Mouse (Mus musculus): ENCODE results near the gene Ubr2.

Gene Ubr2

GRCm38 (mm10) chr17:47003305-47003704, 7.1 kb downstream of the Ubr2 start:
- DNase-seq (ENCODE audit: low spot score in 2 of 2) = no peak

- DNase-seq (ENCODE audit: low spot score in 2 of 2) = no peak
Observed at GRCm38 (mm10) chr17:47002401-47002800, 8.0 kb downstream of the Ubr2 start.

GRCm38 (mm10) chr17:46998840-46999239, 11.5 kb downstream of the Ubr2 start:
- DNase-seq (ENCODE audit: low spot score in 2 of 2) = no peak

- DNase-seq (ENCODE audit: low spot score in 2 of 2) = no peak
Observed at GRCm38 (mm10) chr17:46996484-46996883, 13.9 kb downstream of the Ubr2 start.

- no peak for DNase-seq (ENCODE audit: low spot score in 2 of 2)
Observed at GRCm38 (mm10) chr17:46995621-46996020, 14.7 kb downstream of the Ubr2 start.

- DNase-seq (ENCODE audit: low spot score in 2 of 2) = no peak
Observed at GRCm38 (mm10) chr17:46994641-46995398, 15.5 kb downstream of the Ubr2 start.

GRCm38 (mm10) chr17:46993625-46994024, 16.7 kb downstream of the Ubr2 start:
- DNase-seq (ENCODE audit: low spot score in 2 of 2) = no peak

- no peak for DNase-seq (ENCODE audit: low spot score in 2 of 2)
Observed at GRCm38 (mm10) chr17:46987631-46988030, 22.7 kb downstream of the Ubr2 start.

GRCm38 (mm10) chr17:46980050-46980449, 30.3 kb downstream of the Ubr2 start:
- no peak for DNase-seq (ENCODE audit: low spot score in 2 of 2)

GRCm38 (mm10) chr17:46975183-46975582, 35.2 kb downstream of the Ubr2 start:
- DNase-seq (ENCODE audit: low spot score in 2 of 2) = peak; percentile 38 to 77

- DNase-seq (ENCODE audit: low spot score in 2 of 2) = no peak
Observed at GRCm38 (mm10) chr17:46972603-46973002, 37.8 kb downstream of the Ubr2 start.

GRCm38 (mm10) chr17:46966892-46967291, 43.5 kb downstream of the Ubr2 start:
- no peak for DNase-seq (ENCODE audit: low spot score in 2 of 2)

- DNase-seq (ENCODE audit: low spot score in 2 of 2) = no peak
Observed at GRCm38 (mm10) chr17:46963186-46963585, 47.2 kb downstream of the Ubr2 start.

GRCm38 (mm10) chr17:46962153-46962552, 48.2 kb downstream of the Ubr2 start:
- DNase-seq (ENCODE audit: low spot score in 2 of 2) = no peak

- DNase-seq (ENCODE audit: low spot score in 2 of 2) = no peak
Observed at GRCm38 (mm10) chr17:46960216-46960615, 50.1 kb downstream of the Ubr2 start.

- no peak for DNase-seq (ENCODE audit: low spot score in 2 of 2)
Observed at GRCm38 (mm10) chr17:46958045-46958444, 52.3 kb downstream of the Ubr2 start.

GRCm38 (mm10) chr17:46946276-46946675, 64.1 kb downstream of the Ubr2 start:
- DNase-seq (ENCODE audit: low spot score in 2 of 2) = no peak

GRCm38 (mm10) chr17:46942421-46942820, 67.9 kb downstream of the Ubr2 start:
- DNase-seq (ENCODE audit: low spot score in 2 of 2) = no peak

GRCm38 (mm10) chr17:46940461-46940860, 69.9 kb downstream of the Ubr2 start:
- DNase-seq (ENCODE audit: low spot score in 2 of 2) = no peak

- peak in 1 of 2 experiments; percentile 65 for DNase-seq (ENCODE audit: low spot score in 2 of 2)
Observed at GRCm38 (mm10) chr17:46933557-46934348, 76.6 kb downstream of the Ubr2 start.

- no peak for DNase-seq (ENCODE audit: low spot score in 2 of 2)
Observed at GRCm38 (mm10) chr17:46932961-46933360, 77.4 kb downstream of the Ubr2 start.

- DNase-seq (ENCODE audit: low spot score in 2 of 2) = no peak
Observed at GRCm38 (mm10) chr17:46929897-46930296, 80.5 kb downstream of the Ubr2 start.

GRCm38 (mm10) chr17:46929277-46929676, 81.1 kb downstream of the Ubr2 start:
- no peak for DNase-seq (ENCODE audit: low spot score in 2 of 2)
